Mouse (Mus musculus): Measurements from ENCODE around the gene Gm21852.
"Not testable (repeated sequence)": the region's sequence is repeated elsewhere in the genome, so short reads cannot be mapped to it uniquely, and the experiment has no call there.

The Gm21852 gene

GRCm38 (mm10) chrY:40651896-40652295 lies at the start of gene Gm21852:
Gene Gm21852 (minus strand): TSS chrY:40651996.
- DNase-seq (ENCODE audit: low spot score in 2 of 2): not testable (repeated sequence)

Data from right cerebral cortex, postnatal 10 days (tissue).